Mouse (Mus musculus) midbrain, embryonic 15.5 days (tissue): ENCODE data around the gene Pigm. TPM values are rescaled to one million over a fixed set of nuclear protein-coding genes. Genes with fewer than 3 reads are reported as not detected.
A peak's percentile ranks its signal among the peaks of the same experiment; 100 is the strongest.

Experiments used
- ATAC-seq: fragments of 200-750 bp; cut with Nextera tagmentation; replicated peaks from 2 replicates; pipeline ENCODE4 v1.8.0; 2017; ENCODE audit warnings: moderate TSS enrichment
- H3K27ac ChIP-seq: fragments of 300-500 bp; sonication (generic); 2 replicates; pipeline ENCODE4 v1.5.1; 2015; ENCODE audit warnings: mild to moderate bottlenecking, inconsistent platforms
- H3K27me3 ChIP-seq: fragments of 300-500 bp; sonication (generic); replicated peaks from 2 replicates; pipeline ENCODE4 v1.6.1; 2015; ENCODE audit warnings: inconsistent platforms
- H3K36me3 ChIP-seq: fragments of 300-500 bp; sonication (generic); replicated peaks from 2 replicates; pipeline ENCODE4 v1.6.1; 2015; ENCODE audit warnings: inconsistent platforms
- H3K4me1 ChIP-seq: fragments of 300-500 bp; sonication (generic); 2 replicates; pipeline ENCODE4 v1.6.1; 2015; ENCODE audit warnings: inconsistent platforms
- H3K4me2 ChIP-seq: fragments of 300-500 bp; sonication (generic); 2 replicates; pipeline ENCODE4 v1.6.1; 2015; ENCODE audit warnings: inconsistent platforms, mild to moderate bottlenecking, moderate library complexity
- H3K4me3 ChIP-seq: fragments of 300-500 bp; sonication (generic); 2 replicates; pipeline ENCODE4 v1.5.1; 2015; ENCODE audit warnings: mild to moderate bottlenecking, inconsistent platforms
- H3K9ac ChIP-seq: fragments of 300-500 bp; sonication (generic); 2 replicates; pipeline ENCODE4 v1.6.1; 2015; ENCODE audit warnings: mild to moderate bottlenecking, inconsistent platforms
- H3K9me3 ChIP-seq: fragments of 300-500 bp; sonication (generic); 2 replicates; pipeline ENCODE4 v1.6.1; 2016; ENCODE audit warnings: inconsistent platforms
- whole genome bisulfite sequencing: fragments of 180-500 bp; shearing (Covaris S2); methylation state at CpG from one replicate; pipeline ENCODE4 v1.1.7; 2015; ENCODE audit warnings: mixed read lengths; 5-methylcytosine and 5-hydroxymethylcytosine counted together
- polyA plus RNA-seq: library from polyadenylated mRNA; unstranded; fragments of >200 nt; fragmentation: Nextera tagmentation; extraction: Ambion mirVana; gene quantifications from 2 replicates; pipeline ENCODE4 v1.2.1, GENCODE M21; 2015

Pigm gene
- polyA plus RNA-seq, 1 experiment from 2014 or later: 4.1 TPM

DNA sequence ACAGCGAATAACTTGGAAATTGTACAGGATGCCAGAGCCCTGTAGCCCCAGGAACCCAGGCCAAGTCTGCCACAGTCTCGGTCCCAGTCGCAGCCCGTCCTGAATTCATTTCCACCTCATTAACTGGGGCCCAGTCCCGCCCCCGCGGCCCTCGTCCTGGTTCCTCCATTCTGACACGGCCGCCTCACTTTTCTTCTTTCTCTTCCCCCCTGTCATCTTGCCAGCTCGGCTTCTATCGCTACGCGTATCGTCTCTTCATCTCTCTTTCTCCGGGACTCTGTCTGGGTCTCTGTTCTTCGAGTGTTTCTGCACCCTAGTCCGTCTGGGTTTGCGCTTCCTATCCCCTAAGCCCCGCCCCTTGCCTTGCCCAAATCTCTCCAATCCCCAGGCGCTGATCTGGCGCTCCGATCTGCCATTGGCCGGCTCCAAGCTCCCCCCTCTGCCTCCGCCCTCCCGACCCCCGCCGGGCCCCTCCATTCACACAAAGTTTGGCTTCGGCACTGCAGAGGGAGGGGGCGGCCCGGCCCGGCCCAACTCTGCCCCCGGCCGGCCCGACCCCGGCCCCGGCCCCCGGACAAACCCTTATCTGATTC, 35.5 kb upstream of the Pigm start, which contains the start of gene Kcnj10:
Gene Kcnj10, plus strand, starts transcription at position 482 of the 593 bp plus-strand sequence.
- Histone ChIP-seq H3K27ac (peak within 1 kb of the TSS; percentile 53; the same call in 1 of the 2 replicates), H3K4me3 (peak within 1 kb of the TSS; percentile 41), H3K36me3 (no peaks in the 10 kb centered on the region), H3K9me3 (no peaks in the 10 kb centered on the region), H3K27me3 (peaks cover 5% of the 10 kb centered on the region), H3K9ac (peak within 1 kb of the TSS; percentile 19; the same call in 1 of the 2 replicates), H3K4me1 (peaks cover 12% of the 10 kb centered on the region), H3K4me2 (peak within 1 kb of the TSS; percentile 75)
- ATAC-seq: peak; percentile 91
- 1% methylated on average over 38 of the region's 38 CpGs for whole genome bisulfite sequencing

GRCm38 (mm10) chr1:172341386-172341785, 35.0 kb upstream of the Pigm start:
- no peaks in the 10 kb centered on the region for H3K9me3 ChIP-seq
- peaks cover 5% of the 10 kb centered on the region; the same call in 1 of the 2 replicates for H3K27me3 ChIP-seq
- peak overlapping the region; percentile 46; the same call in 1 of the 2 replicates for H3K27ac ChIP-seq
- H3K4me2 ChIP-seq: peak overlapping the region; percentile 75
- no peaks in the 10 kb centered on the region for H3K36me3 ChIP-seq
- peaks cover 12% of the 10 kb centered on the region for H3K4me1 ChIP-seq
- H3K9ac ChIP-seq: peak overlapping the region; percentile 19; the same call in 1 of the 2 replicates
- 0 out of 2 replicates have a peak, but pooled peaks have one; percentile 7 for ATAC-seq
- peak overlapping the region; percentile 41 for H3K4me3 ChIP-seq
- 15% methylated on average over 10 of the region's 10 CpGs for WGBS

- Histone ChIP-seq H3K27me3 (peaks cover 5% of the 10 kb centered on the region; the same call in 1 of the 2 replicates), H3K9ac (no peak overlapping the region), H3K36me3 (no peaks in the 10 kb centered on the region), H3K4me1 (peaks cover 12% of the 10 kb centered on the region), H3K27ac (peak overlapping the region; percentile 53), H3K4me3 (0 out of 2 replicates have a peak overlapping the region, but pooled peaks have one; percentile 41), H3K9me3 (no peaks in the 10 kb centered on the region), H3K4me2 (0 out of 2 replicates have a peak overlapping the region, but pooled peaks have one; percentile 75)
- WGBS: 87% methylated on average over 3 of the region's 3 CpGs
- peak; percentile 65 for ATAC-seq
Observed at GRCm38 (mm10) chr1:172342729-172343128, 33.6 kb upstream of the Pigm start.

DNA sequence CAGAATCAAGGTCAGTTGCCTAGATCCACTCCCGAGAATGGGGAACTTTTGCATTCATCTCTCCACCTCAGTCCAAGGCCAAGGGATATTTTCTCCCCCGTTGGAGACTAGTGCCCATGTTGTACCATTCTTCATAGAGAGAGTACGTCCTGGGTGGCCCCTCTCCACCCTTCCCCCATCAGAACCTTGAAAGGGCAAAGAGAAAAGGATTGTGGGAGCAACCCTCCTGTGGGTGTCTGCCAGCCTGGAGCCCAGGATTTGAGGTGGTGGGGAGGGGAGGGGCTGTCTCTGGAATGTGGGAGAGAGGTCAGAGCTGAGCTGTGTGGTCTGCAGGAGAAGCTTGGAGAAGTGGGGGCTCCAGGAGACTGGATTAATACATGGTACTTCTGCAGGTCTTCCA, 32.4 kb upstream of the Pigm start:
- H3K4me2 ChIP-seq: no peak overlapping the region; the same call in 1 of the 2 replicates

GRCm38 (mm10) chr1:172344820-172345219, 31.5 kb upstream of the Pigm start:
- Histone ChIP-seq H3K27me3 (peaks cover 5% of the 10 kb centered on the region; the same call in 1 of the 2 replicates), H3K4me2 (no peak overlapping the region), H3K4me1 (peaks cover 14% of the 10 kb centered on the region), H3K9me3 (no peaks in the 10 kb centered on the region), H3K9ac (no peak overlapping the region), H3K27ac (no peak overlapping the region), H3K36me3 (no peaks in the 10 kb centered on the region), H3K4me3 (no peak overlapping the region)
- ATAC-seq: no peak
- 80% methylated on average over 7 of the region's 7 CpGs for WGBS

More for the DNA sequence above, 32.4 kb upstream of the Pigm start:
- Histone ChIP-seq H3K36me3 (no peaks in the 10 kb centered on the region), H3K4me1 (peaks cover 12% of the 10 kb centered on the region), H3K4me3 (no peak overlapping the region), H3K9me3 (no peaks in the 10 kb centered on the region), H3K9ac (no peak overlapping the region), H3K27me3 (peaks cover 5% of the 10 kb centered on the region; the same call in 1 of the 2 replicates), H3K27ac (0 out of 2 replicates have a peak overlapping the region, but pooled peaks have one; percentile 42)
- ATAC-seq: no peak
- 52% methylated on average over 3 of the region's 3 CpGs for WGBS

GRCm38 (mm10) chr1:172346707-172347106, 29.6 kb upstream of the Pigm start:
- no peak overlapping the region for H3K27ac ChIP-seq
- ATAC-seq: no peak
- H3K4me2 ChIP-seq: no peak overlapping the region
- H3K9ac ChIP-seq: no peak overlapping the region
- H3K36me3 ChIP-seq: no peaks in the 10 kb centered on the region
- peaks cover 13% of the 10 kb centered on the region for H3K4me1 ChIP-seq
- H3K27me3 ChIP-seq: no peaks in the 10 kb centered on the region
- no peaks in the 10 kb centered on the region for H3K9me3 ChIP-seq
- WGBS: 84% methylated on average over 10 of the region's 10 CpGs
- H3K4me3 ChIP-seq: no peak overlapping the region

DNA sequence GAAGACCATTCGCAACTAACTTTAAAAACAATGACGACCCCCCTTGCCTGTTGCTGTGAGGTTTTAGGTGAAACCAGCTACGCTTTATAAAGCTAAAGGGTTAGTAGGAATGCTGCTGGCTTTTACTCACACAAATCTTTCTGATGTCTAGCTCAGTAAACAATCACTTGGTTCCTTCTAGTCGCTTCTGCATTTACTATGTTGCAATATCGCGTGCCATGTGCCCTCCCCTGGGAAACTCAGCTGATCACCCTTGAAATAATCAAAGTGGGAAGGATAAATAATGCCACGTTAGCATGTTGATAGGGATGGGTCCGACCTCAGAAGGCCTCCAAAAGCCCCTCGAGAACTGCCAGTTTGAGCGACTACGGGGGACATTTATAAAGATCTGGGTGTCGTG, 29.0 kb upstream of the Pigm start:
- H3K4me3 ChIP-seq: no peak overlapping the region
- no peaks in the 10 kb centered on the region for H3K9me3 ChIP-seq
- no peak overlapping the region for H3K4me2 ChIP-seq
- peaks cover 13% of the 10 kb centered on the region for H3K4me1 ChIP-seq
- 89% methylated on average over 12 of the region's 12 CpGs for WGBS
- H3K27ac ChIP-seq: no peak overlapping the region
- H3K27me3 ChIP-seq: no peaks in the 10 kb centered on the region
- H3K9ac ChIP-seq: no peak overlapping the region
- ATAC-seq: no peak
- H3K36me3 ChIP-seq: no peaks in the 10 kb centered on the region

- Histone ChIP-seq H3K9me3 (no peaks in the 10 kb centered on the region), H3K36me3 (no peaks in the 10 kb centered on the region), H3K4me3 (no peak overlapping the region), H3K4me1 (peaks cover 13% of the 10 kb centered on the region), H3K27me3 (no peaks in the 10 kb centered on the region), H3K4me2 (no peak overlapping the region), H3K9ac (no peak overlapping the region), H3K27ac (peak overlapping the region; percentile 57)
- WGBS: 34% methylated on average over 5 of the region's 5 CpGs
- ATAC-seq: peak; percentile 34
Observed at GRCm38 (mm10) chr1:172349504-172349903, 26.8 kb upstream of the Pigm start.

GRCm38 (mm10) chr1:172349916-172350812, 26.2 kb upstream of the Pigm start:
- 4% methylated on average over 19 of the region's 19 CpGs for WGBS
- no peaks in the 10 kb centered on the region for H3K36me3 ChIP-seq

DNA sequence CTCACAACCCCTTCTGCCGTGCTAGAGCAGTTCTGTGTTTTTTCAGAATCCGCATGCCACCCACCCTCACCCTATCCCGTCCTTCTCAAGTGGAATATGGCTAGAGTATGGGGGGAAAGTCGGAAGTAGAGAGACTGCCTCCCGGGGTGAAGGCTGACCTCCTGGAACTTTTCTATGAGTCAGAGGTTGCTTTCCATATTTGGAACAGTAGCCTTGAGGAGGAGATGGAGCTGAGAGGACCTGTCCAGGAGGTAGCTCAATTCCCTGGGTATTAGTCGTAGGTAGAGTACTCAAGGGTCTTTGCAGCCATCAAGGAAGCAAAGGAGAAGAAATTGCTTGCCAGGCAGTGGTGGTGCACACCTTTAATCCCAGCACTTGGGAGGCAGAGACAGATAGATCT, 24.3 kb upstream of the Pigm start:
- Histone ChIP-seq H3K27ac (no peak overlapping the region), H3K4me3 (no peak overlapping the region), H3K9ac (no peak overlapping the region), H3K9me3 (no peaks in the 10 kb centered on the region), H3K4me1 (peaks cover 26% of the 10 kb centered on the region), H3K4me2 (no peak overlapping the region), H3K27me3 (no peaks in the 10 kb centered on the region), H3K36me3 (no peaks in the 10 kb centered on the region)
- WGBS: 78% methylated on average over 6 of the region's 6 CpGs
- ATAC-seq: no peak

More at GRCm38 (mm10) chr1:172349916-172350812, 26.2 kb upstream of the Pigm start:
- Histone ChIP-seq H3K4me3 (no peak overlapping the region), H3K9ac (no peak overlapping the region), H3K9me3 (no peaks in the 10 kb centered on the region), H3K4me2 (peak overlapping the region; percentile 10; the same call in 1 of the 2 replicates), H3K4me1 (peaks cover 16% of the 10 kb centered on the region), H3K27ac (peak overlapping the region; percentile 57), H3K27me3 (no peaks in the 10 kb centered on the region)
- peak; percentile 94 for ATAC-seq

- H3K27me3 ChIP-seq: no peaks in the 10 kb centered on the region
- H3K4me1 ChIP-seq: peaks cover 26% of the 10 kb centered on the region
- no peak overlapping the region for H3K4me3 ChIP-seq
- H3K36me3 ChIP-seq: no peaks in the 10 kb centered on the region
- no peak overlapping the region for H3K9ac ChIP-seq
- no peaks in the 10 kb centered on the region for H3K9me3 ChIP-seq
- no peak for ATAC-seq
- H3K27ac ChIP-seq: no peak overlapping the region
- H3K4me2 ChIP-seq: no peak overlapping the region
- 90% methylated on average over 3 of the region's 3 CpGs for WGBS
Observed at GRCm38 (mm10) chr1:172352453-172352852, 23.9 kb upstream of the Pigm start.

GRCm38 (mm10) chr1:172355336-172355735, 21.0 kb upstream of the Pigm start:
- no peak overlapping the region for H3K9ac ChIP-seq
- H3K4me3 ChIP-seq: no peak overlapping the region
- H3K9me3 ChIP-seq: no peaks in the 10 kb centered on the region
- no peaks in the 10 kb centered on the region for H3K36me3 ChIP-seq
- H3K27ac ChIP-seq: peak overlapping the region; percentile 40
- peaks cover 19% of the 10 kb centered on the region for H3K4me1 ChIP-seq
- no peak overlapping the region for H3K4me2 ChIP-seq
- H3K27me3 ChIP-seq: no peaks in the 10 kb centered on the region
- peak; percentile 71 for ATAC-seq
- 5% methylated on average over 3 of the region's 3 CpGs for WGBS
